Comparison of ENCODE assay signal across 13 mouse cellular contexts in genomic region chr17:93140003-93140402, GRCm38 (mm10). TPM values are rescaled to one million over a fixed set of nuclear protein-coding genes. Genes with fewer than 3 reads are reported as not detected.
DNase-seq lines count a peak whose midpoint lies in the region; ATAC-seq and TF ChIP-seq lines count a peak whose summit lies in the region.
"Had no signal": no experiment of that assay in that cellular context is flagged by ENCODE, and none has a peak within 500 bp of the region (broad histone marks: within the 10 kb centered on the region; RNA-seq: fewer than 3 reads in every experiment).

No protein-coding gene starts in this region.

- no peak for TF ChIP-seq EP300 in stomach, postnatal 0 days (optimal IDR thresholded peaks at IDR 0.05)

- H3K4me1 ChIP-seq in cerebellum, adult 2 months (ENCODE audit: control insufficient read depth, insufficient read depth, low read length): no peaks in the 10 kb centered on the region
- H3K4me1 ChIP-seq in hindbrain, postnatal 0 days (ENCODE audit: insufficient read depth, low read length): no peaks in the 10 kb centered on the region
- no peaks in the 10 kb centered on the region for H3K4me1 ChIP-seq in hindbrain, embryonic 13.5 days (replicated peaks)
- no peaks in the 10 kb centered on the region for H3K4me1 ChIP-seq in midbrain, embryonic 14.5 days (ENCODE audit: control insufficient read depth, insufficient read depth, low read length)
- no peaks in the 10 kb centered on the region for H3K4me1 ChIP-seq in midbrain, embryonic 16.5 days (ENCODE audit: control insufficient read depth, insufficient read depth, low read length)
- H3K4me1 ChIP-seq in stomach, postnatal 0 days (replicated peaks; ENCODE audit: control insufficient read depth, insufficient read depth): no peaks in the 10 kb centered on the region
- H3K4me1 ChIP-seq: intestine, embryonic 15.5 days; liver, embryonic 13.5 days had no signal

- H3K36me3 ChIP-seq in hindbrain, postnatal 0 days (ENCODE audit: insufficient read depth, low read length): no peaks in the 10 kb centered on the region
- H3K36me3 ChIP-seq in hindbrain, embryonic 13.5 days: no peaks in the 10 kb centered on the region
- no peaks in the 10 kb centered on the region for H3K36me3 ChIP-seq in midbrain, embryonic 14.5 days (ENCODE audit: control insufficient read depth, insufficient read depth, low read length)
- no peaks in the 10 kb centered on the region for H3K36me3 ChIP-seq in midbrain, embryonic 16.5 days (ENCODE audit: control insufficient read depth, insufficient read depth, low read length)
- H3K36me3 ChIP-seq in stomach, postnatal 0 days (ENCODE audit: control insufficient read depth, insufficient read depth, low read length): no peaks in the 10 kb centered on the region
- H3K36me3 ChIP-seq: intestine, embryonic 15.5 days; liver, embryonic 13.5 days had no signal

- no peak overlapping the region for H3K27ac ChIP-seq in cerebellum, adult 2 months (ENCODE audit: insufficient read depth, low read length)
- H3K27ac ChIP-seq in hindbrain, postnatal 0 days: no peak overlapping the region
- no peak overlapping the region for H3K27ac ChIP-seq in hindbrain, embryonic 13.5 days
- no peak overlapping the region for H3K27ac ChIP-seq in midbrain, embryonic 14.5 days (replicated peaks; ENCODE audit: low read depth, low read length)
- no peak overlapping the region for H3K27ac ChIP-seq in midbrain, embryonic 16.5 days (ENCODE audit: low read length)
- no peak overlapping the region for H3K27ac ChIP-seq in stomach, postnatal 0 days (replicated peaks)
- H3K27ac ChIP-seq: intestine, embryonic 15.5 days; liver, embryonic 13.5 days had no signal

- WGBS in cerebellum, adult 2 months: 50% methylated on average over 1 of the region's 1 CpGs
- 69% methylated on average over 1 of the region's 1 CpGs for WGBS in hindbrain, postnatal 0 days
- WGBS in hindbrain, embryonic 13.5 days: 74% methylated on average over 1 of the region's 1 CpGs
- 72% methylated on average over 1 of the region's 1 CpGs for WGBS in midbrain, embryonic 14.5 days
- WGBS in midbrain, embryonic 16.5 days: 75% methylated on average over 1 of the region's 1 CpGs
- WGBS in stomach, postnatal 0 days: 58% methylated on average over 1 of the region's 1 CpGs

- TF ChIP-seq CTCF in cerebellum, adult 2 months (IDR thresholded peaks at IDR 0.05; ENCODE audit: borderline replicate concordance, insufficient read depth, low read depth, low read length): peak; percentile 25; the same call in 1 of the 2 replicates
- TF ChIP-seq CTCF in hindbrain, postnatal 0 days (IDR thresholded peaks at IDR 0.05; ENCODE audit: low read depth): peak; percentile 61
- peak; percentile 40; the same call in 1 of the 2 replicates for TF ChIP-seq CTCF in stomach, postnatal 0 days (IDR thresholded peaks at IDR 0.05; ENCODE audit: low read depth)

- peak in 1 of 2 experiments; percentile 9 for DNase-seq in cerebellum, adult 2 months
- DNase-seq in cerebellum, adult 9-10 months: no peak
- DNase-seq in hindbrain, postnatal 0 days (ENCODE audit: low spot score): peak; percentile 54
- peak; percentile 62 for DNase-seq in midbrain, embryonic 14.5 days
- DNase-seq in stomach, postnatal 0 days (ENCODE audit: low spot score): no peak
- DNase-seq in urinary bladder, adult 2 months (ENCODE audit: low spot score): no peak
- DNase-seq: adrenal gland, postnatal 36 days; heart, postnatal 36 days; liver, embryonic 13.5 days had no signal

- no peaks in the 10 kb centered on the region for H3K27me3 ChIP-seq in cerebellum, adult 2 months (ENCODE audit: control insufficient read depth, insufficient read depth, low read length)
- no peaks in the 10 kb centered on the region for H3K27me3 ChIP-seq in hindbrain, postnatal 0 days (ENCODE audit: insufficient read depth, low read length)
- no peaks in the 10 kb centered on the region for H3K27me3 ChIP-seq in hindbrain, embryonic 13.5 days
- no peaks in the 10 kb centered on the region for H3K27me3 ChIP-seq in midbrain, embryonic 14.5 days (ENCODE audit: control insufficient read depth, insufficient read depth, low read length)
- no peaks in the 10 kb centered on the region for H3K27me3 ChIP-seq in midbrain, embryonic 16.5 days (ENCODE audit: control insufficient read depth, insufficient read depth, low read depth, low read length)
- no peaks in the 10 kb centered on the region for H3K27me3 ChIP-seq in stomach, postnatal 0 days (ENCODE audit: control insufficient read depth, insufficient read depth, low read length)
- H3K27me3 ChIP-seq: intestine, embryonic 15.5 days; liver, embryonic 13.5 days had no signal

- H3K9ac ChIP-seq in hindbrain, postnatal 0 days (replicated peaks; ENCODE audit: low read length): no peak overlapping the region
- no peak overlapping the region for H3K9ac ChIP-seq in hindbrain, embryonic 13.5 days
- H3K9ac ChIP-seq in midbrain, embryonic 14.5 days (replicated peaks; ENCODE audit: low read length): no peak overlapping the region
- no peak overlapping the region for H3K9ac ChIP-seq in midbrain, embryonic 16.5 days (ENCODE audit: low read depth, low read length)
- no peak overlapping the region for H3K9ac ChIP-seq in stomach, postnatal 0 days (ENCODE audit: low read length)
- H3K9ac ChIP-seq: intestine, embryonic 15.5 days; liver, embryonic 13.5 days had no signal

- no peak for ATAC-seq in hindbrain, postnatal 0 days
- no peak for ATAC-seq in hindbrain, embryonic 13.5 days (ENCODE audit: low FRiP score)
- no peak for ATAC-seq in midbrain, embryonic 14.5 days (ENCODE audit: low FRiP score, low TSS enrichment)
- ATAC-seq in midbrain, embryonic 16.5 days: no peak
- no peak for ATAC-seq in stomach, postnatal 0 days (ENCODE audit: low FRiP score, low TSS enrichment)
- ATAC-seq: intestine, embryonic 15.5 days had no signal

- no peak overlapping the region for H3K4me2 ChIP-seq in hindbrain, postnatal 0 days (ENCODE audit: low read depth, low read length)
- no peak overlapping the region for H3K4me2 ChIP-seq in hindbrain, embryonic 13.5 days
- H3K4me2 ChIP-seq in midbrain, embryonic 14.5 days (ENCODE audit: low read length): no peak overlapping the region
- no peak overlapping the region for H3K4me2 ChIP-seq in midbrain, embryonic 16.5 days (ENCODE audit: low read length)
- H3K4me2 ChIP-seq in stomach, postnatal 0 days (replicated peaks; ENCODE audit: low read depth): no peak overlapping the region
- H3K4me2 ChIP-seq: intestine, embryonic 15.5 days; liver, embryonic 13.5 days had no signal

- no peak for TF ChIP-seq POLR2A in cerebellum, adult 2 months (IDR thresholded peaks at IDR 0.05; ENCODE audit: borderline replicate concordance, insufficient read depth, low read length)

- no peaks in the 10 kb centered on the region for H3K9me3 ChIP-seq in hindbrain, postnatal 0 days (ENCODE audit: low read length)
- no peaks in the 10 kb centered on the region for H3K9me3 ChIP-seq in hindbrain, embryonic 13.5 days
- H3K9me3 ChIP-seq in midbrain, embryonic 14.5 days (ENCODE audit: control insufficient read depth, low read length): no peaks in the 10 kb centered on the region
- H3K9me3 ChIP-seq in midbrain, embryonic 16.5 days (replicated peaks; ENCODE audit: control insufficient read depth, low read length, poor library complexity, severe bottlenecking): no peaks in the 10 kb centered on the region
- no peaks in the 10 kb centered on the region for H3K9me3 ChIP-seq in stomach, postnatal 0 days (ENCODE audit: control insufficient read depth, low read length)
- H3K9me3 ChIP-seq: intestine, embryonic 15.5 days; liver, embryonic 13.5 days had no signal

- H3K4me3 ChIP-seq in cerebellum, adult 2 months (replicated peaks; ENCODE audit: insufficient read depth, low read depth, low read length): no peak overlapping the region
- no peak overlapping the region for H3K4me3 ChIP-seq in hindbrain, postnatal 0 days (ENCODE audit: low read length)
- no peak overlapping the region for H3K4me3 ChIP-seq in hindbrain, embryonic 13.5 days
- H3K4me3 ChIP-seq in midbrain, embryonic 14.5 days (replicated peaks; ENCODE audit: low read depth, low read length): no peak overlapping the region
- no peak overlapping the region for H3K4me3 ChIP-seq in midbrain, embryonic 16.5 days (ENCODE audit: low read depth, low read length)
- H3K4me3 ChIP-seq in stomach, postnatal 0 days (ENCODE audit: low read depth, low read length): no peak overlapping the region
- H3K4me3 ChIP-seq: intestine, embryonic 15.5 days; liver, embryonic 13.5 days had no signal

RNA-seq across cellular contexts. Expression of gene Adcyap1, which starts 58.8 kb away (rescaled TPM):
- polyA plus RNA-seq in cerebellum, adult 2 months (2012; rRNA removed): 19.1 and 23.2 TPM in 2 replicates
- total RNA-seq in hindbrain, postnatal 0 days (2014; rRNA removed): 21.2 and 29.1 TPM in 2 replicates
- polyA plus RNA-seq in hindbrain, postnatal 0 days (2015; fragmentation: Nextera tagmentation; extraction: Ambion mirVana): 34.8 and 36.4 TPM in 2 replicates
- 27.2 and 27.7 TPM in 2 replicates for polyA plus RNA-seq in hindbrain, embryonic 13.5 days (2015; fragmentation: Nextera tagmentation; extraction: Ambion mirVana)
- polyA plus RNA-seq in midbrain, embryonic 14.5 days (2014; fragmentation: Nextera tagmentation; extraction: Ambion mirVana): 21.8 and 23.9 TPM in 2 replicates
- 18.2 and 19.5 TPM in 2 replicates for polyA plus RNA-seq in midbrain, embryonic 16.5 days (2015; fragmentation: Nextera tagmentation; extraction: Ambion mirVana)
- 0.58 and 0.88 TPM in 2 replicates for polyA plus RNA-seq in stomach, postnatal 0 days (2015; fragmentation: Nextera tagmentation; extraction: Ambion mirVana)
- not detected in 2 replicates for polyA plus RNA-seq in urinary bladder, adult 2 months (2012; rRNA removed)
- total RNA-seq: heart, postnatal 36 days had no signal
- polyA plus RNA-seq: gonadal fat pad, adult 2 months had no signal

Comparison
In these comparisons a context has a peak if more than half of its experiments do, and no peak if none do; other contexts are left out.
1. DNase-seq: peak in hindbrain, postnatal 0 days (single experiment) and midbrain, embryonic 14.5 days (single experiment); none in cerebellum, adult 9-10 months (single experiment), stomach, postnatal 0 days (single experiment) and urinary bladder, adult 2 months (single experiment).
2. RNA of gene Adcyap1, which starts 58.8 kb away (polyA plus RNA-seq): 34.8 to 36.4 TPM in hindbrain, postnatal 0 days, 27.2 to 27.7 TPM in hindbrain, embryonic 13.5 days, 21.8 to 23.9 TPM in midbrain, embryonic 14.5 days, 19.1 to 23.2 TPM in cerebellum, adult 2 months and 18.2 to 19.5 TPM in midbrain, embryonic 16.5 days; 0.58 to 0.88 TPM in stomach, postnatal 0 days and not detected in urinary bladder, adult 2 months; every median in the first group is over 10 times any median in the second.
3. Peak in every context shown above with its lines, with median percentiles within 50 percentile points of each other: CTCF ChIP-seq.